Mouse (Mus musculus) CH12.LX (cell line): ENCODE measurements around the gene Srpx.
A peak's percentile ranks its signal among the peaks of the same experiment; 100 is the strongest.

Experiments used
- CHD2 ChIP-seq: IDR thresholded peaks from 2 replicates; pipeline ENCODE4 v1.6.1; 2011; ENCODE audit warnings: low read length, improper control_type of control experiment
- CTCF ChIP-seq, 2 experiments: IDR thresholded peaks in 1 of 2; conservative IDR thresholded peaks in 1 of 2; 2 replicates each; pipeline ENCODE4 v1.5.1; 2011 to 2012; ENCODE audit warnings: low read depth in 2 of 2, low read length in 2 of 2, improper control_type of control experiment in 1 of 2, inconsistent platforms in 1 of 2, mild to moderate bottlenecking in 1 of 2, moderate library complexity in 1 of 2
- JUND ChIP-seq: conservative IDR thresholded peaks from 2 replicates; pipeline ENCODE4 v1.6.1; 2011; ENCODE audit warnings: low read depth, low read length, improper control_type of control experiment
- MAFK ChIP-seq: IDR thresholded peaks from 2 replicates; pipeline ENCODE4 v1.6.1; 2011; ENCODE audit warnings: low read length, improper control_type of control experiment; ENCODE audit not compliant: insufficient replicate concordance
- NELFE ChIP-seq: IDR thresholded peaks from 2 replicates; pipeline ENCODE4 v1.6.1; 2011; ENCODE audit warnings: low read depth, low read length, improper control_type of control experiment

- no peak for TF ChIP-seq MAFK
- TF ChIP-seq NELFE, result no peak
- peak; percentile 12 to 51; a peak in 2 of 4 replicates for TF ChIP-seq CTCF (conservative IDR thresholded peaks at IDR 0.05 in 1 of 2, IDR thresholded peaks at IDR 0.05 in 1 of 2; ENCODE audit: low read depth in 2 of 2, low read length in 2 of 2)
- no peak for TF ChIP-seq CHD2
- no peak for TF ChIP-seq JUND
Observed at GRCm38 (mm10) chrX:10070689-10071088, 46.8 kb downstream of the Srpx start.
